Mouse (Mus musculus) CH12.LX (cell line): ENCODE data around the gene Cpeb3.

Source experiments
- CTCF ChIP-seq, 2 experiments: IDR thresholded peaks in 1 of 2; conservative IDR thresholded peaks in 1 of 2; 2 replicates each; pipeline ENCODE4 v1.5.1; 2011 to 2012; ENCODE audit warnings: low read depth in 2 of 2, low read length in 2 of 2, improper control_type of control experiment in 1 of 2, inconsistent platforms in 1 of 2, mild to moderate bottlenecking in 1 of 2, moderate library complexity in 1 of 2
- EP300 ChIP-seq: IDR thresholded peaks from 2 replicates; pipeline ENCODE4 v1.6.1; 2011; ENCODE audit warnings: low read length, improper control_type of control experiment
- GABPA ChIP-seq: IDR thresholded peaks from 2 replicates; pipeline ENCODE4 v1.6.1; 2012; ENCODE audit warnings: low read depth, low read length, improper control_type of control experiment, inconsistent platforms; ENCODE audit not compliant: insufficient replicate concordance
- HCFC1 ChIP-seq: IDR thresholded peaks from 2 replicates; pipeline ENCODE4 v1.6.1; 2012; ENCODE audit warnings: low read depth, mild to moderate bottlenecking, inconsistent platforms, low read length, improper control_type of control experiment
- KAT2A ChIP-seq: IDR thresholded peaks from 2 replicates; pipeline ENCODE4 v1.6.1; 2012; ENCODE audit warnings: low read length, improper control_type of control experiment, inconsistent platforms; ENCODE audit not compliant: insufficient replicate concordance
- MYC ChIP-seq: IDR thresholded peaks from 2 replicates; pipeline ENCODE4 v1.6.1; 2011; ENCODE audit warnings: low read depth, mild to moderate bottlenecking, improper control_type of control experiment, low read length
- POLR2A ChIP-seq: IDR thresholded peaks from 2 replicates; pipeline ENCODE4 v1.6.1; 2011; ENCODE audit warnings: low read depth, mild to moderate bottlenecking, improper control_type of control experiment, low read length
- RAD21 ChIP-seq: IDR thresholded peaks from 2 replicates; pipeline ENCODE4 v1.6.1; 2011; ENCODE audit warnings: low read depth, mild to moderate bottlenecking, low read length, improper control_type of control experiment, moderate library complexity
- TBP ChIP-seq: conservative IDR thresholded peaks from 2 replicates; pipeline ENCODE4 v1.6.1; 2011; ENCODE audit warnings: low read depth, low read length, improper control_type of control experiment
- UBTF ChIP-seq: IDR thresholded peaks from 2 replicates; pipeline ENCODE4 v1.6.1; 2012; ENCODE audit warnings: low read depth, mild to moderate bottlenecking, inconsistent platforms, low read length, improper control_type of control experiment, moderate library complexity
- ZKSCAN1 ChIP-seq: IDR thresholded peaks from 2 replicates; pipeline ENCODE4 v1.6.1; 2012; ENCODE audit warnings: low read depth, inconsistent platforms, low read length, improper control_type of control experiment, borderline replicate concordance
- ZMIZ1 ChIP-seq: IDR thresholded peaks from 2 replicates; pipeline ENCODE4 v1.6.1; 2012; ENCODE audit warnings: low read depth, mild to moderate bottlenecking, inconsistent platforms, low read length, improper control_type of control experiment

DNA sequence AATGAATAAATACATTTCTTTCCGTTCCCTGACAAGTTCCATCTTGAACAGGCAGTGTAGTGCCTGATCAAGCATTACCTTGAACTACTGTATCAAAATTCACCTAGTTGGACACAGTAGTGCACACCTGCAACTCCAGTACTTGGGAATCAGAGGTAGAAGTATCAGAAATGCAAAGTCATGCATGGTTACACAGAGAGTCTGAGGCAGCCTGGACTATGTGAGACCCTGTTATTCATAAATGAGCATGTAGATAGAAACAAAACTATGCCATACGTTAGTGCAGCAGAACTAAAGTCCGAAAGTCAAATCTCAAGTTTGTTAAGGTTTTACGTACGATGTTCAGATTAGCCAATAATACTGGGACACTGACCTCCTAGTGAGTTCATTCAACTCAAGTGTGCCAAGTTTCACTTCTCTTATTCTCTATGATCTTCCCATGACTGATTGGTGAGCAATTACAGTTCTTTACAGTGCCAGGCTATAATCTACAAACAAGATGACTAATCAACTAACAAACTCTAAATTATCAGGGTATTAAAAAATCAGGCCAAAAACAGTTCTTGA is 51.5 kb downstream of the Cpeb3 start:
- TF ChIP-seq HCFC1 (no peak), TBP (no peak), POLR2A (no peak), ZMIZ1 (no peak), CTCF (conservative IDR thresholded peaks at IDR 0.05 in 1 of 2, IDR thresholded peaks at IDR 0.05 in 1 of 2; ENCODE audit: low read depth in 2 of 2, low read length in 2 of 2) (no peak), UBTF (no peak), MYC (0 out of 2 replicates have a peak, but pooled peaks have one; percentile 29), RAD21 (no peak), EP300 (peak; percentile 85), GABPA (no peak), KAT2A (no peak), ZKSCAN1 (no peak)
